Mouse (Mus musculus) testis, adult 2 months (tissue): ENCODE results near the gene Hmcn1. TPM values are rescaled to one million over a fixed set of nuclear protein-coding genes. Genes with fewer than 3 reads are reported as not detected.

Source experiments
- H3K27ac ChIP-seq: fragments of 200-500 bp; 2 replicates; pipeline ENCODE4 v1.5.1; 2012; ENCODE audit warnings: low read depth, low read length; ENCODE audit not compliant: control insufficient read depth, insufficient read depth
- H3K27me3 ChIP-seq: fragments of 200-500 bp; 2 replicates; pipeline ENCODE4 v1.6.1; 2012; ENCODE audit warnings: mild to moderate bottlenecking, low read length, moderate library complexity; ENCODE audit not compliant: control insufficient read depth, insufficient read depth
- H3K36me3 ChIP-seq: fragments of 200-500 bp; 2 replicates; pipeline ENCODE4 v1.6.1; 2012; ENCODE audit warnings: mild to moderate bottlenecking, low read length; ENCODE audit not compliant: control insufficient read depth, insufficient read depth
- H3K4me1 ChIP-seq: fragments of 200-500 bp; 2 replicates; pipeline ENCODE4 v1.6.1; 2012; ENCODE audit warnings: low read length; ENCODE audit not compliant: control insufficient read depth, insufficient read depth
- H3K4me3 ChIP-seq: fragments of 200-500 bp; 2 replicates; pipeline ENCODE4 v1.5.1; 2012; ENCODE audit warnings: low read depth, mild to moderate bottlenecking, low read length, moderate library complexity, mixed read lengths; ENCODE audit not compliant: control insufficient read depth
- CTCF ChIP-seq: fragments of 200-500 bp; IDR thresholded peaks from 2 replicates; pipeline ENCODE4 v1.5.1; 2012; ENCODE audit warnings: low read depth, mild to moderate bottlenecking, inconsistent platforms, low read length, moderate library complexity; ENCODE audit not compliant: control insufficient read depth, insufficient read depth, insufficient replicate concordance
- POLR2A ChIP-seq: fragments of 200-500 bp; IDR thresholded peaks from 2 replicates; pipeline ENCODE4 v1.6.1; 2012; ENCODE audit warnings: low read depth, mild to moderate bottlenecking, inconsistent platforms, low read length, moderate library complexity; ENCODE audit not compliant: control insufficient read depth
- polyA plus RNA-seq: library from polyadenylated mRNA; depleted of rRNA; stranded (reverse); fragments of >200 nt; gene quantifications from 2 replicates; pipeline ENCODE4 v1.2.3, GENCODE M21; 2012

Hmcn1 gene
- polyA plus RNA-seq, 1 experiment: 1.8 TPM

- Histone ChIP-seq H3K27me3 (no peaks in the 10 kb centered on the region), H3K27ac (no peak overlapping the region), H3K4me3 (no peak overlapping the region), H3K4me1 (no peaks in the 10 kb centered on the region), H3K36me3 (no peaks in the 10 kb centered on the region)
- no peak for TF ChIP-seq CTCF
- TF ChIP-seq POLR2A: no peak
Measured at GRCm38 (mm10) chr1:150950046-150950445, 43.2 kb downstream of the Hmcn1 start.

- TF ChIP-seq CTCF (no peak), POLR2A (no peak)
- H3K27ac ChIP-seq: no peak overlapping the region
Measured at GRCm38 (mm10) chr1:150948911-150949310, 44.3 kb downstream of the Hmcn1 start.

GRCm38 (mm10) chr1:150943601-150944000 is 49.6 kb downstream of the Hmcn1 start:
- TF ChIP-seq POLR2A (no peak), CTCF (no peak)
- Histone ChIP-seq H3K4me1 (no peaks in the 10 kb centered on the region), H3K27ac (no peak overlapping the region), H3K4me3 (no peak overlapping the region), H3K36me3 (no peaks in the 10 kb centered on the region), H3K27me3 (no peaks in the 10 kb centered on the region)

More at GRCm38 (mm10) chr1:150948911-150949310, 44.3 kb downstream of the Hmcn1 start:
- H3K4me1 ChIP-seq: no peaks in the 10 kb centered on the region
- H3K4me3 ChIP-seq: no peak overlapping the region
- H3K36me3 ChIP-seq: no peaks in the 10 kb centered on the region
- no peaks in the 10 kb centered on the region for H3K27me3 ChIP-seq

- H3K27me3 ChIP-seq: no peaks in the 10 kb centered on the region
- H3K36me3 ChIP-seq: no peaks in the 10 kb centered on the region
- no peak overlapping the region for H3K27ac ChIP-seq
- H3K4me1 ChIP-seq: no peaks in the 10 kb centered on the region
- no peak overlapping the region for H3K4me3 ChIP-seq
- TF ChIP-seq POLR2A (no peak), CTCF (no peak)
Measured at GRCm38 (mm10) chr1:150942143-150942542, 51.1 kb downstream of the Hmcn1 start.

GRCm38 (mm10) chr1:150936821-150937220 is 56.4 kb downstream of the Hmcn1 start:
- H3K27ac ChIP-seq: no peak overlapping the region
- no peaks in the 10 kb centered on the region for H3K27me3 ChIP-seq
- no peaks in the 10 kb centered on the region for H3K4me1 ChIP-seq
- H3K36me3 ChIP-seq: no peaks in the 10 kb centered on the region
- no peak overlapping the region for H3K4me3 ChIP-seq
- no peak for TF ChIP-seq POLR2A

- Histone ChIP-seq H3K4me1 (no peaks in the 10 kb centered on the region), H3K4me3 (no peak overlapping the region), H3K36me3 (no peaks in the 10 kb centered on the region), H3K27me3 (no peaks in the 10 kb centered on the region), H3K27ac (no peak overlapping the region)
- TF ChIP-seq CTCF: no peak
- TF ChIP-seq POLR2A: no peak
Measured at GRCm38 (mm10) chr1:150933616-150934015, 59.6 kb downstream of the Hmcn1 start.

- TF ChIP-seq POLR2A: no peak
- no peak for TF ChIP-seq CTCF
- H3K27me3 ChIP-seq: no peaks in the 10 kb centered on the region
Measured at GRCm38 (mm10) chr1:150920860-150921259, 72.4 kb downstream of the Hmcn1 start.

GRCm38 (mm10) chr1:150920276-150920675 is 73.0 kb downstream of the Hmcn1 start:
- H3K36me3 ChIP-seq: no peaks in the 10 kb centered on the region
- H3K27me3 ChIP-seq: no peaks in the 10 kb centered on the region
- no peak overlapping the region for H3K4me3 ChIP-seq
- TF ChIP-seq CTCF: no peak
- no peak overlapping the region for H3K27ac ChIP-seq
- H3K4me1 ChIP-seq: no peaks in the 10 kb centered on the region

More at GRCm38 (mm10) chr1:150920860-150921259, 72.4 kb downstream of the Hmcn1 start:
- H3K4me3 ChIP-seq: no peak overlapping the region
- H3K27ac ChIP-seq: no peak overlapping the region
- no peaks in the 10 kb centered on the region for H3K4me1 ChIP-seq
- H3K36me3 ChIP-seq: no peaks in the 10 kb centered on the region
